In the genomic region with DNA sequence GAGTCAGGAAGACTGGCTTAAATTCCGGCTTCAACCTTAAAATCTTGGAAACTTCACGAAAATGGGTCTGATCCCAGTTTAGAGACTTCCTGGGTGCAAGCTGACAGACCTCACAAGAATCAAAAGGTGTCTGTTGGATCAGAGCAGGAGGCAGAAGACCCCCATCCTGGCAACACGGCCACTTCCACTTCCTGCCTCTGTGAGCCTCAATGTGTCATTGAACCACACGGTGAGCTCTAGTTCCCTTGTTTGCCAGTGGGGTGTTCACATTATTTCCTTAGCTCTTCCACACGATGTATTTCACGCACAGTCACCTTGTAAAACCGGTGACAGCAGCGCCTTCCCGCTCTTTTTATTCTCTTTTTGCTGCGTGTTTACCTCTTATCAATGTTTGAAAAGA, we compare ENCODE assay signal across 15 mouse cellular contexts.
"Had no signal": no experiment of that assay in that cellular context is flagged by ENCODE, and none has a peak within 500 bp of the region (broad histone marks: within the 10 kb centered on the region; RNA-seq: fewer than 3 reads in every experiment).

No protein-coding gene starts in this region.

- H3K4me2 ChIP-seq: kidney, embryonic 15.5 days; limb, embryonic 12.5 days; lung, embryonic 15.5 days; neural tube, embryonic 15.5 days had no signal

- ATAC-seq: intestine, embryonic 16.5 days; liver, postnatal 0 days had no signal

- DNase-seq: kidney, adult 2 months; kidney, postnatal 14 days; layer of hippocampus, postnatal 36 days; liver, postnatal 0 days; lung, postnatal 14 days; midbrain, embryonic 14.5 days; right cerebral cortex, adult 18-20 months had no signal

- H3K9me3 ChIP-seq: kidney, embryonic 15.5 days; limb, embryonic 12.5 days; lung, embryonic 15.5 days; midbrain, embryonic 10.5 days; neural tube, embryonic 15.5 days had no signal

- H3K9ac ChIP-seq: kidney, embryonic 15.5 days; limb, embryonic 12.5 days; liver, postnatal 0 days; lung, embryonic 15.5 days; neural tube, embryonic 15.5 days had no signal

- H3K27me3 ChIP-seq: kidney, embryonic 15.5 days; lung, embryonic 15.5 days; neural tube, embryonic 15.5 days had no signal

- H3K27ac ChIP-seq: kidney, embryonic 15.5 days; limb, embryonic 12.5 days; lung, embryonic 15.5 days; midbrain, embryonic 10.5 days; neural tube, embryonic 15.5 days; stomach, postnatal 0 days had no signal

- H3K36me3 ChIP-seq: kidney, embryonic 15.5 days; limb, embryonic 12.5 days; lung, embryonic 15.5 days; midbrain, embryonic 10.5 days; neural tube, embryonic 15.5 days had no signal

- H3K4me3 ChIP-seq: kidney, embryonic 15.5 days; limb, embryonic 12.5 days; lung, embryonic 15.5 days; midbrain, embryonic 10.5 days; myocyte; neural tube, embryonic 15.5 days had no signal
